Mouse (Mus musculus): ENCODE measurements around the gene 1700028K03Rik.
A peak's percentile ranks its signal among the peaks of the same experiment; 100 is the strongest.

1700028K03Rik gene

GRCm38 (mm10) chr5:107547955-107548354 lies 13.4 kb downstream of the 1700028K03Rik start:
- no peak for DNase-seq

- no peak for DNase-seq
Measured at GRCm38 (mm10) chr5:107548444-107548843, 13.9 kb downstream of the 1700028K03Rik start.

- DNase-seq, result no peak
Measured at GRCm38 (mm10) chr5:107554336-107554735, 19.8 kb downstream of the 1700028K03Rik start.

- DNase-seq, result no peak
Measured at GRCm38 (mm10) chr5:107556969-107557368, 22.5 kb downstream of the 1700028K03Rik start.

- peak in 1 of 2 experiments; percentile 8 for DNase-seq
Measured at GRCm38 (mm10) chr5:107569148-107569547, 34.6 kb downstream of the 1700028K03Rik start.

DNA sequence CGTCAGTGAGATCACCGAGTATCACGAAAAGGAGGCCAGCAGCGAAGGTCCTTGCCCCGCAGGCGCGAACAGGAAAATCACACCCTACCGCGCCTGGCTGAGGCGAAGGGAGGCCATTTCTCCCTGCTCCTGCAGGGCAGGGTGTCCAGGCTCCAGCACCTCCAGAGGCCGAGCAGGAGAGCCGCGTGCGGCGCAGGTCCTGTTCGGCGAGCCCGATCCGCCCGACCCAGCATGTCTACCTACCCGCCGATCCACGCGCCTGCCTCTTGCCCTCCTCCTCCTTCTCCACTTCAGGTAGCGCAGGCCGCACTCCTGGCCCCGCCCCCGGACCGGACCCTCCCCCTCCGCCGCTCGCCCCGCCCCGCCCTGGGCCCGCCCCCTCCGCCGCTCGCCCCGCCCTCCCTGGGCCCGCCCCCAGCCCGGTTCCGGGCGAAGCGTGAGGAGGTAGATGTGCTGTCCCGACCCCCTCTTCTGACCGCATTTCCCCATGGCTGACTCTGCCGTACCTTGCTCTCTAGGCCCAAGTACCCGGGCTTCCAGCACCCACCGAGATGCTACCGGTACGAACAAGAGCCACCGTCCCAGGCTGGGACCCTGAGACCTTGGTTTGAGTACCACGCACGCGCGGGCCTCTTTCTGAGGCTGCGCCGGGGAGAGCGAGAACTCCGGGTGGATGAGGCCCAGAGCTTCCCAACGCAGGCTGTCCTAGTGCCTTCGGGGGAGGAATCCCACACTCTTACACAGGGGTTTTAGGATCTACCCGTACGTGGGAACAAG lies 63.0 kb downstream of the 1700028K03Rik start, which contains the start of the genes Rpap2 and Glmn:
Gene Rpap2 (plus strand): TSS at position 73 of the 777 bp plus-strand sequence.
Gene Glmn (minus strand): TSS at position 588 of the 777 bp plus-strand sequence.
- DNase-seq, result peak; percentile 94 to 95

DNA sequence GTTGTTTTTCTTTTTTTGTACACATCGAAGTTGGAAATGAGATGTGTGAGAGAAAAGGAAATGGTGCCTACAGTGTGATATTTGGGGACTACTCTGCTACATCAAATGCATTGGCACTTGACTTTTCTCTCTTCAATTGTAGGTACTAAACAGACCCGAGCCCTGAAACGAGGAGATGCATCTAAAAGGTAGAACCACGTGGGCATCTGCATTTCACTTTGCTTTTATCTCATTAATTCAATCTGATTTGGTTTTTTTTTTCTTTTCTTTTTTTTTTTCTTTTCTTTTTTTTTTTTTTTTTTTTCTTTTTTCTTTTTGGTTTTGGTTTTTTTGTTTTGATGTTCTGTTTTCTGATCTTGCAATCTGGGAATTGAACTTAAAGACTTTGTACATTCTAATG lies 63.9 kb downstream of the 1700028K03Rik start:
- DNase-seq, result peak in 1 of 2 experiments; percentile 12

Measured in cerebellum, postnatal 10 days (tissue).